Mouse (Mus musculus): ENCODE measurements around the gene Boc.

DNA sequence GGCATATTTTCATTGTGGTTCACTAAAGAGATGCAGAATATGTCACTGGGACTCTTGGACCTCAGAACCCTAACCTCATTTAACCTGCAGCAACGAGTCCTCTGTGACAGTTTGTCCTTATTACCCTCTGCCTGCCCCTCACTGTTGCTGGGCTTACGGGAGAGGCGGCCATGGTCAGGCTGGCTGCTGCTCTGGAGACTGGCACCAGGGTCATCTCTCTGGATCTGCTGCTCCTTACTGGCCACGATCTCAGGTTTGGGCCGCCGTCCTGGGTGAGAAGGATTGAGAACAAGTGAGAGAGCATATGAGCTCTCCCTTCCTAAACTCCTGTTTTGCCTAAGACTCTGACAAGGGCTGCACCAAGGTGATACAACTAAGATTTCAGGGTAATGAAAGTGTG is 66.5 kb downstream of the Boc start:
- TF ChIP-seq POLR2A (IDR thresholded peaks at IDR 0.05; ENCODE audit: low read depth, low read length) = no peak
- no peak for TF ChIP-seq CTCF (conservative IDR thresholded peaks at IDR 0.05; ENCODE audit: insufficient read depth, insufficient read length, low read depth, low read length)
